Mouse (Mus musculus): ENCODE measurements at regions not wholly inside any gene's neighbourhood (a gene's known extent, or its start where the extent isn't known, plus 50 kb on each side); places are given as distances from the start of the nearest gene placed in this dataset.

GRCm38 (mm10) chr12:106515257-106515788, 505.3 kb downstream of the Vrk1 start:
- no peak for TF ChIP-seq CHD2 (IDR thresholded peaks at IDR 0.05; ENCODE audit: low read depth, low read length)
- TF ChIP-seq ZC3H11A (IDR thresholded peaks at IDR 0.05; ENCODE audit: borderline replicate concordance, low read depth, low read length) = no peak
- no peak for TF ChIP-seq MAFK (IDR thresholded peaks at IDR 0.05; ENCODE audit: insufficient read depth, low read depth, low read length)
- no peak for TF ChIP-seq ZNF384 (IDR thresholded peaks at IDR 0.05; ENCODE audit: low read depth, low read length)

Data from ES-E14 (cell line).